Mouse (Mus musculus) ovary, postnatal 36 days (tissue): ENCODE data around the gene Cdh6.

Experiments
- DNase-seq: peaks from one replicate; pipeline ENCODE4 v3.0.0; 2022; ENCODE audit warnings: low spot score, mixed read lengths

Gene Cdh6

GRCm38 (mm10) chr15:13155820-13156219, 17.7 kb downstream of the Cdh6 start:
- no peak for DNase-seq

DNA sequence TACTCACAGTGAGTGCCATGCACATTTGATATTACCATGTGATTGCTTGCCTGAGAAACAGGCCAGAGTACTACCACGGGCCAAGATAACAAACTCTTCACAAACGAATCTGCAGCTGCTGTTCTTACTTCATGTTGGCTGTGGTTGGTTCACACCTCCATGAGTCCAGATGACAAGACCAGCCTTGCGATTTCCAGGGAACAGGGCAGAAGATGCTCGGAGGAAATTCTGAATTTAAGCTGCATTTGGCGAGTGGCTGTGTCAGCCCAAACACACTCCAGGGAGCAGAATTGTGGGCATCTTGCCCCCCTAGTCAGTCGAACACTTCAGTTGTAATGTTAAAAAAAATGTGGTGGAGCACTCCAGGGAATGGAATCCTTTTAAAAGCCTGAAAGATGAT, 18.1 kb downstream of the Cdh6 start:
- DNase-seq = no peak

- DNase-seq = no peak
Observed at GRCm38 (mm10) chr15:13141983-13142382, 31.5 kb downstream of the Cdh6 start.

GRCm38 (mm10) chr15:13139662-13140061, 33.8 kb downstream of the Cdh6 start:
- DNase-seq = no peak

- no peak for DNase-seq
Observed at GRCm38 (mm10) chr15:13137166-13137565, 36.3 kb downstream of the Cdh6 start.

GRCm38 (mm10) chr15:13134086-13134485, 39.4 kb downstream of the Cdh6 start:
- no peak for DNase-seq

DNA sequence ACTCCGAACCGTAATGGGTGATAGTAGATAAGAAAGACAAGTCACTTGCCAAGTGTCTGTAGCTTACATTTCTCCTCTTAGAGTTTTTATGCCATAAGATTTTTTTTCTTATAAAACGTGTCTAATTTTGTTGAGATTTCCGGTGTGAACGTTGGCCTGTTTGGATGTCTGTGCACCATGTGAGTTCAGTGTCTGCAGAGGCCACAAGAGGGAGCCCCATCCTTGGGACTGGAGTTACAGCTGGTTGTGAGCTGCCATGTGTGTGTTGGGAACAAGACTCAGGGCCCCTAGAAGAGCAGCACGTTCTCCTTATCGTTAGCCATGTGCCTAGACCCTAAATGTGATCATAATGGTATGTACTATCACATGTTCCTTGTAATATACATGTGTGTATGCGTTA, 40.1 kb downstream of the Cdh6 start:
- DNase-seq = no peak

- no peak for DNase-seq
Observed at GRCm38 (mm10) chr15:13132493-13132892, 41.0 kb downstream of the Cdh6 start.

DNA sequence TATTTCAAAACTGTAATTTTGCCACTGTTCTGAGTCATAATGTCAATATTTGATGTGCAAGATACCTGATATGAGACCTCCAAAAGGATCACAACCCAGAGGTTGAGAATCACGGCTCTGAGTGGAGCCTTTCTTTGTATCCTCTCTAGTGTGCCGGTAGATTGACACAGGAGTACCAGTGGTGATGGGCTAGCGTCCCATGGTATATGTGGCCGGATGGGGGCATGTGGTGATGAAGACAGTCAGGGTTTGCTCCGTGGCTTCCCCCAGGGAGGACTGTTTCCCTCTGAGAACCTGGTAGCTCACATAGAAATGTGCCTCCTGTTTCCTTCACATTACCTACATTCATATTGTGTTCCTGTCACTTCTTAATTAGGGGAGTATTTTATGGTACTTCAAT, 43.2 kb downstream of the Cdh6 start:
- DNase-seq = no peak

DNA sequence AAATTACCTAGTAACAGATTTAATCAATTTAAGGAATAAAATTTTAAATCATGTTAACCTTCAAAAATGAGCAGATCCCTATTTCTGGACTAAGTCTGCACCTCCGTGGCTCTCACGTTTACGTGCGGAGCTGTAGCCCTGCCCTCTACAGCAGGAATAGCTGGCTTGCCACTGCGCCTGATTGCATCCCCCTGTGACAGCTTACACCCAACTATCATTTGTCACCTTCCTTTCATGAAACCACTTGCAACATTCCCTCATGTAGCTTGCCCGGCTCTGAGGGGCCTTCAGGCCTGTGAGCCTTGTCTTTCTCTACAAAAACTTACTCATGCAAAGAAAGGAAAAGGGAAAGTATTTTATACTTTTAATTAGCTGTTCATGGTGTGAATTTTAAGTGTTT, 73.1 kb downstream of the Cdh6 start:
- no peak for DNase-seq

GRCm38 (mm10) chr15:13097861-13098260, 75.6 kb downstream of the Cdh6 start:
- DNase-seq = no peak

- no peak for DNase-seq
Observed at GRCm38 (mm10) chr15:13095406-13095805, 78.1 kb downstream of the Cdh6 start.

GRCm38 (mm10) chr15:13094881-13095256, 78.6 kb downstream of the Cdh6 start:
- DNase-seq = no peak

- DNase-seq = no peak
Observed at GRCm38 (mm10) chr15:13093954-13094880, 79.3 kb downstream of the Cdh6 start.

DNA sequence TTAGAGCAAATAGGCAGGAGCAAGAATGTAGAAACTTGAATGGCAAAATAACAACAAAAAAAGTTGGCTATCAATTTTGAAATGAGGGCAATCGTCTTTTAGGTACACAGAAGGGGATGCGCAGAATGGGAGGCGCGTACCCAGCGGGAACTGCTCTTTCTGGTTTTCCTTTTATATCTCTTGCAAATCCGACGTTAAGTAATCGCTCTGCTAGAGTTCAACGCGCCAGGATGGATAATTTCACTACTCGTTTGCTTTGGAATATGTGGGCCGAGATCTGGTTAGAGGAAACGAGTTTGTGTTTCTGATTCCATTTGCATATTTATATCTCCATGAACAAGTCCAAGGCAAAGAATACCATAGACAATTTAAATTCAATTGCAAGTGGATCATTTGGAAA, 81.4 kb downstream of the Cdh6 start:
- DNase-seq = no peak

DNA sequence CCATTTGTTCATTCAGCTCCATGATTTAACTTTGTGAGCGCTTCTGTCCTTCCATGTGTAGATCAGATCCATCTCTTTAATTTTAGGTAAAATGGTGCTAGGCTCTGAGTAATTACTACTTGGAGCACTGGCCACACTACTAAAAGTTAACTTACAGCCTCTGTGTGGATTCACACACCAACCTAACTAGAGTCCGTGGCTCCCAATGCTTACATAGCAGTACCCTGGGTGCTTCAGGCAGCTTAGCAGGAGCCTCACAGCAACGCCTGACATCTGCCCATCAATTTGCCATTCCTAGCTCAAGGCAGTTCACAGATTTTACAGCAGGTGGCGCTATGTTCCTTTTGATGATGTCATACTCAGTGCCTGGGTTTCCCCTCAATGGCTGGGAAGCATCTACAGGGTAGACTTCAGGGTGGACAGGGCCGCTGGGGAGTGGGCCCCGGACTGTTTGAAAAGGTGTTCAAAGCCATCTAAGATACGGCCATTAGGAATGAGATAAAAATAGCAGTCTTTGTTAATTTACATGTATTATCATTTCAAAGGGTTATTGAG, 84.9 kb downstream of the Cdh6 start:
- DNase-seq = peak; percentile 7

DNA sequence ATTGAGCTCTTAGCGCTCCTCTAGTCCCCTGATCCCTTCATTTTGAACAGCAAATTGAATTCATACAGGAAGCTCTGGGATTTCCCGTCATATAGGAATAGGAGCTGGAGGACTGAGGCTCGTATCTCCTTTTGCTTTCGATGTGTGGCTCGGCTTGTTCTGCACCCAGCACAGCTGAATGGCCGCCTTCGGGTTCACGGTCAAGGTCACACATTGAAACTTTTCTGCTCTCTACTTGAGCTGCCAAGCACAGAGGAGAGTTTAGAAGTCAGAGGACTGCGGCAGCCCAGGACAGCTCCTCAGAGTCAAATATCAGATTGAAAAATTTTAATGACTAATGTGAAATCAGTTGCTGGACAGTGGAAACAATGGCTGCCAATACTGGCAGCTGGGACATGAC, 88.7 kb downstream of the Cdh6 start:
- DNase-seq = peak; percentile 5

- no peak for DNase-seq
Observed at GRCm38 (mm10) chr15:13076908-13077669, 96.4 kb downstream of the Cdh6 start.

- no peak for DNase-seq
Observed at GRCm38 (mm10) chr15:13074047-13074446, 99.4 kb downstream of the Cdh6 start.

DNA sequence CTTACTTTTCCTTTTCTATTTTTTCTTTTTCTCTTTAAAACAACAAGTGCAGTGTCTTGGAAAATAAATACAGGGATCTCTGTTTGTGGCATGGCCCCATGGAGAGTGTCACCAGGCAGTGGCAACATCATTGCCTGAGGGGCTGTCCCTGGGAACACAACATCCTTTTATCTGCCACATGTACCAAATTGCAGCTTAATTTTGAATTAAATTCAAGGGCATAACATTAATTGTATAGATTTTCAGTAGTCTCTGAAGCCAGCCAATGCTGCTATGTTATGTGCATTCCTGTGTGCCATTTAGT, 105.3 kb downstream of the Cdh6 start:
- no peak for DNase-seq

GRCm38 (mm10) chr15:13067429-13068212, 105.9 kb downstream of the Cdh6 start:
- no peak for DNase-seq

- DNase-seq = no peak
Observed at GRCm38 (mm10) chr15:13066765-13067164, 106.7 kb downstream of the Cdh6 start.
